Mouse (Mus musculus): ENCODE results near the gene Hk2. TPM values are rescaled to one million over a fixed set of nuclear protein-coding genes. Genes with fewer than 3 reads are reported as not detected.
A peak's percentile ranks its signal among the peaks of the same experiment; 100 is the strongest.

Hk2 gene
- total RNA-seq (2014; rRNA removed) (1.8 and 2.1 TPM in 2 replicates), polyA plus RNA-seq (2015; fragmentation: Nextera tagmentation; extraction: Ambion mirVana) (1.3 and 2.8 TPM in 2 replicates)

DNA sequence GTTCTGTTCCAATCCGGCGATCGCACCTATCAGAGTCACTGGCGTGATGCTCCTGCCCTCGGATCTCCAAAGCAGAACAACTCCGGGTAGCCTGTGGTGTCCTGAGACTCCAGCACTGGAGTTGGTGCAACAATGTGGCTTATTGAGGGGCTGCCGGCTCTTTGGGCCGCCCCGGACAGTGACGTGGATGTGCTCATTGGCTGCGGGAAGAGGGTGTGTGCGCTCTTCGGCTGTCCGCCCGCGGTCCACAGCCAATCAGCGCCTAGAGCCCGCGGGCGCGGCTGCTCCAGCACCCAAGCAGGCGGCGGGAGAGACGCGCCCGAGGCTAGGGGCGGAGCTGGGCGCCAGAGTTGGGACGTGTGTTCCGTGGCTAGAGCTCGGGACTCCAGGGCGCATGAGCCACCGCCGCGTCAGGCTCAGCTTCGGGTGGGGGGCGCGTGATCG lies at the start of gene Hk2:
Gene Hk2 (minus strand): TSS at position 134 of the 444 bp plus-strand sequence.
- H3K9ac ChIP-seq, result peak within 1 kb of the TSS; percentile 28
- H3K27ac ChIP-seq (ENCODE audit: low read depth, low read length), result no peak within 1 kb of the TSS
- no peaks in the 10 kb centered on the region; the same call in 1 of the 2 replicates for H3K27me3 ChIP-seq (ENCODE audit: insufficient read depth, low read length)
- peak within 1 kb of the TSS; percentile 99 for H3K4me2 ChIP-seq (ENCODE audit: low read depth)
- no peak for TF ChIP-seq CTCF (IDR thresholded peaks at IDR 0.05; ENCODE audit: low read depth)
- under 1% methylated on average over 36 of the region's 39 CpGs for WGBS
- no peaks in the 10 kb centered on the region for H3K9me3 ChIP-seq (ENCODE audit: low read length)
- peak; percentile 96 for ATAC-seq
- H3K4me3 ChIP-seq (ENCODE audit: low read depth, low read length), result peak within 1 kb of the TSS; percentile 51
- peak; percentile 88 for DNase-seq
- H3K4me1 ChIP-seq (ENCODE audit: insufficient read depth), result peaks cover 3% of the 10 kb centered on the region
- H3K36me3 ChIP-seq (ENCODE audit: insufficient read depth), result no peaks in the 10 kb centered on the region

DNA sequence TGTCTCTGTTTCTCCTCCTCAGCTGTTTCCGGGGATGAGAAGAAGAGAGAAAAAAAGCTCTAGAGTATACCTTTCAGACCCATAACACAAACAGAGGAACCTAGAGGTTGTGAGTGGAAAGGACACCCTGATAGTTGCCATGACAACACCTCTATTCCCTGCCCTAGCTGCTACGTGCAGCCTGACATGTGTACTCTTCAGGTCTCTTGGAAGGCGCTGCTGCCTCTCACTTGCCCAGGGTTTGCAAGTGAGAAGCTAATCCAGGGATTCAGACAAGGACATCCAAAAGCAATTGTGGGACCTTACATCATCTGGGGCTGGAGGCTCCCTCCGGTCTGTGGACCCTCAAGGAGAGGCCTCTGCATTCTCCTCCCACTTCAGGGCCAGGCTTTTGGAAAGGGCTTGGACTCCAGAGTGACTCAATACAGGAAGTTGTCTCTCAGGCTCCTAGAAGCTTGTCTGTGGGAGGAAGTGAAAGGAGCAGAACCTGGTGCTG lies 47.6 kb upstream of the Hk2 start:
- 66% methylated on average over 4 of the region's 4 CpGs for whole genome bisulfite sequencing
- Histone ChIP-seq H3K9me3 (ENCODE audit: low read length) (no peaks in the 10 kb centered on the region), H3K4me2 (ENCODE audit: low read depth) (no peak overlapping the region), H3K4me1 (ENCODE audit: insufficient read depth) (no peaks in the 10 kb centered on the region), H3K36me3 (ENCODE audit: insufficient read depth) (no peaks in the 10 kb centered on the region), H3K27ac (ENCODE audit: low read depth, low read length) (no peak overlapping the region), H3K27me3 (ENCODE audit: insufficient read depth, low read length) (no peaks in the 10 kb centered on the region), H3K4me3 (ENCODE audit: low read depth, low read length) (no peak overlapping the region), H3K9ac (no peak overlapping the region)
- DNase-seq (no peak), ATAC-seq (peak; percentile 45; the same call in 1 of the 2 replicates)
- no peak for TF ChIP-seq CTCF (IDR thresholded peaks at IDR 0.05; ENCODE audit: low read depth)

DNA sequence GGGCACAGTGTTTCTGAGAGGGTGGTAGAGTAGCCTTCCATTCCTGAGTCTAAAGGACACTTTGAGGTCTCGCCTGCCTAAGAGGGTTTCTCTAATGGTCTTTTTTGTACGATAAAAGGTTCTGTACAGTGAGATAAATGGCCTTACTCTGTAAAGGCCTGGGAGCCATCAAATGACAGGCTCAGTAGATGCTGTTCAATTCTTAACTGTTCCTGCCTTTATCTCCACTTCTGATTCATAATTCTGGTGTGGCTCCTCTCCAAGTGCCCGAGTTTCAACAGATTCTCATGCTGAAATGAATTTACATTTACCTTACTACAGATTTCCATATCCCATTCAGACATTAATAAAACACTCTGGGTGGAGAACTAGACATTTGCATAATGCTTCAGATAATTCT lies 46.5 kb upstream of the Hk2 start:
- no peak overlapping the region for H3K9ac ChIP-seq
- DNase-seq (no peak), ATAC-seq (no peak)
- no peaks in the 10 kb centered on the region for H3K36me3 ChIP-seq (ENCODE audit: insufficient read depth)
- H3K4me2 ChIP-seq (ENCODE audit: low read depth), result no peak overlapping the region
- H3K4me1 ChIP-seq (ENCODE audit: insufficient read depth), result no peaks in the 10 kb centered on the region
- H3K4me3 ChIP-seq (ENCODE audit: low read depth, low read length), result no peak overlapping the region
- no peaks in the 10 kb centered on the region for H3K27me3 ChIP-seq (ENCODE audit: insufficient read depth, low read length)
- H3K27ac ChIP-seq (ENCODE audit: low read depth, low read length), result no peak overlapping the region
- TF ChIP-seq CTCF (IDR thresholded peaks at IDR 0.05; ENCODE audit: low read depth), result no peak
- WGBS, result 53% methylated on average over 3 of the region's 3 CpGs
- no peaks in the 10 kb centered on the region for H3K9me3 ChIP-seq (ENCODE audit: low read length)

DNA sequence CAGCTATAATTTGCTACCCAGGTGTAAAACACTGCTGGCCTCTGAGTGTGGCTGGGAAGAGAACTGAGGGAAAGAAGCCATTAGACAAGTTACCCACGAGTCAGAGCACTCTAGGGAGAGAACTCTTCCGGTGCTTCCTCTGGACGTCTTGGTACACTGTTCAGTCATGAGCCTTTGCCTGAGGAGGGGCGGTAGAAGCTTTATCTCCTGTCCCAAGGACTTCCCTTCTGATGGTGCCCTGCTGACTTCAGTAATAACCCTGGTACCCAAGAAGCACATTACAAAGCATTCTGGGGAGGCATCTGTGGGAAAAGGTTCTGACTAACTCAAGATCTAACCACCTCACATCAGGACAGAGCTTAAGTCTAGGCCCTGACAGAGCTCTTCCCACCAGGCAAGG lies 40.6 kb upstream of the Hk2 start:
- Histone ChIP-seq H3K27ac (ENCODE audit: low read depth, low read length) (no peak overlapping the region), H3K27me3 (ENCODE audit: insufficient read depth, low read length) (no peaks in the 10 kb centered on the region), H3K36me3 (ENCODE audit: insufficient read depth) (no peaks in the 10 kb centered on the region), H3K9ac (no peak overlapping the region), H3K4me1 (ENCODE audit: insufficient read depth) (no peaks in the 10 kb centered on the region), H3K4me2 (ENCODE audit: low read depth) (no peak overlapping the region), H3K9me3 (ENCODE audit: low read length) (no peaks in the 10 kb centered on the region), H3K4me3 (ENCODE audit: low read depth, low read length) (no peak overlapping the region)
- no peak for ATAC-seq
- 85% methylated on average over 4 of the region's 4 CpGs for WGBS
- DNase-seq, result no peak
- no peak for TF ChIP-seq CTCF (IDR thresholded peaks at IDR 0.05; ENCODE audit: low read depth)

DNA sequence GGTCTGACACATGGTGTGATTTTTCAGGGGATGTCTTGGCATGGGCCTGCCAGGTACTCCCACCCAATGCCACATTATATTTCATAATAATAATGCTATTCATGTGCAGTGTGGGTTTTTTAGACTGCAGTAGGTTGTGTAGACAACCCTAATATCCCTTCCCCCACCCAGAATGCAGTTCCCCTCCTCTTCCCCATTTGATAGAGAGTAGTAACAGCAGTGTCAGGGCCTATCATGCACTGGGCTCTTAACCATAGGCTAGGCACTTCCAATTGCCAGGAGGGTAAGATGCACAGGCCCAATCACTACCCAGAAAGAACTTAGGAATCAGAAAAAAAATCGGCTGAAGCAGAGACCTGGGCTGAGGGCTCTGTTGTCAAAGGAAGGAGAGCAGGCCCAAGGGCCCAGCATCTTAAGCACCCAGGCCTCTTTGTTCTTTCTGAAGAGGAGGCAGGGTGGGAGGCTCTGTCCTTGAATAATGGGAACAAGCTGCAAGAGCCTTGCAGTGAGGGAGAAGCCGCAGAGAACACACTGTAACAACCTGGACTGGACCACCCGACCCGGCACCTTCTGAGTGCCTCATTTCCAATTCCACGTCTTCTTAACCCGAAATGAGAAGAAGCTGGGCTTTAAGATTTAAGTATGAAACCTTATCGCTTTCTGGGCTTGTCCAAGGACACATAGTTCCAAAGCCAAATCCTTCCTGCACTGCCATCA lies 33.9 kb upstream of the Hk2 start:
- Histone ChIP-seq H3K27me3 (ENCODE audit: insufficient read depth, low read length) (no peaks in the 10 kb centered on the region), H3K36me3 (ENCODE audit: insufficient read depth) (no peaks in the 10 kb centered on the region), H3K4me1 (ENCODE audit: insufficient read depth) (no peaks in the 10 kb centered on the region), H3K4me2 (ENCODE audit: low read depth) (no peak overlapping the region), H3K9me3 (ENCODE audit: low read length) (no peaks in the 10 kb centered on the region), H3K27ac (ENCODE audit: low read depth, low read length) (no peak overlapping the region), H3K4me3 (ENCODE audit: low read depth, low read length) (no peak overlapping the region), H3K9ac (no peak overlapping the region)
- no peak for DNase-seq
- TF ChIP-seq CTCF (IDR thresholded peaks at IDR 0.05; ENCODE audit: low read depth), result no peak
- WGBS, result 80% methylated on average over 7 of the region's 7 CpGs
- ATAC-seq, result no peak

DNA sequence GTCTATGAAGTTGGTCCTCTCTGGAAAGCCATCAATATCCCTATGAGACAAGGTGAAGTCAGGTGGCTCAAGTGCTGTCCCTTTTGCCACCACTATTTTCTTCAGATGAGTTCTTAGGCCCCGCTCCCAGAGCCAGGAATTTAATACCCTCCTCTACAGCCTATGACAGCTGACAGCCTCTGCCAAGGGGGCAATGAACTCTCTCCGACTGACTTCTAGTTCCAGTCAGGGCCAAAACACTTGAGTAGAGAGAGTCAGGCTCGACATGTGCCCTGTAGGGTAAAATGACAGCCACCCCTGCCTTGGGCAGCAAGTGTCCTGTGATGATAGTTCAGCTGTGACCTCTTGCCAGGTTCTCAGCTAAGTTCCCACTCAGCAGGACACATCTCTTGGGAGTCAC lies 32.7 kb upstream of the Hk2 start:
- Histone ChIP-seq H3K4me2 (ENCODE audit: low read depth) (no peak overlapping the region), H3K9me3 (ENCODE audit: low read length) (no peaks in the 10 kb centered on the region), H3K36me3 (ENCODE audit: insufficient read depth) (no peaks in the 10 kb centered on the region), H3K27me3 (ENCODE audit: insufficient read depth, low read length) (no peaks in the 10 kb centered on the region), H3K4me1 (ENCODE audit: insufficient read depth) (no peaks in the 10 kb centered on the region), H3K9ac (no peak overlapping the region), H3K27ac (ENCODE audit: low read depth, low read length) (no peak overlapping the region), H3K4me3 (ENCODE audit: low read depth, low read length) (no peak overlapping the region)
- DNase-seq (no peak), ATAC-seq (no peak)
- WGBS, result 69% methylated on average over 3 of the region's 3 CpGs
- TF ChIP-seq CTCF (IDR thresholded peaks at IDR 0.05; ENCODE audit: low read depth), result no peak

DNA sequence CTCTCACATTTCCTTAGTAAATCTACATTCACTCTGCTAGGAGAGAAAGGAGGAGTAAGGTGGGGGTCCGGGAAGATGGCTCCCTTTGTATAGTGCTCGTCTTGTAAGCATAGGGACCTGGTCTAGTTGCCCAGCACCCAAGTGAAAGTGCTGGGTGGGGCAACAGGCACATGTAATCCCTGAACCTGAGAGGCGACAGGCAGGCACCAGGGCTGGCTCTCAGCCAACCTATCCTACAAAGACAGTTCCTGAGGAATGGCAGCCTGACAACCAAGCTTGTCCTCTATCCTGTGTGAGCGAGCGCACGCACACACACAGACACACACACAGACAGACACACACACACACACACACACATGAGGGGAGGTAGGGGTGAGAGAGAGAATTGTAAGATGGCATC lies 32.2 kb upstream of the Hk2 start:
- H3K27me3 ChIP-seq (ENCODE audit: insufficient read depth, low read length), result no peaks in the 10 kb centered on the region
- 63% methylated on average over 6 of the region's 6 CpGs for WGBS
- no peak overlapping the region for H3K27ac ChIP-seq (ENCODE audit: low read depth, low read length)
- H3K4me2 ChIP-seq (ENCODE audit: low read depth), result no peak overlapping the region
- no peak for ATAC-seq
- H3K9me3 ChIP-seq (ENCODE audit: low read length), result no peaks in the 10 kb centered on the region
- no peaks in the 10 kb centered on the region for H3K36me3 ChIP-seq (ENCODE audit: insufficient read depth)
- DNase-seq, result no peak
- TF ChIP-seq CTCF (IDR thresholded peaks at IDR 0.05; ENCODE audit: low read depth), result no peak
- H3K9ac ChIP-seq, result no peak overlapping the region
- H3K4me3 ChIP-seq (ENCODE audit: low read depth, low read length), result no peak overlapping the region
- no peaks in the 10 kb centered on the region for H3K4me1 ChIP-seq (ENCODE audit: insufficient read depth)
